Mouse (Mus musculus) stomach, embryonic 15.5 days (tissue): ENCODE data around the gene Serac1. TPM values are rescaled to one million over a fixed set of nuclear protein-coding genes. Genes with fewer than 3 reads are reported as not detected.
A peak's percentile ranks its signal among the peaks of the same experiment; 100 is the strongest.

ENCODE experiments used
- ATAC-seq: fragments of 200-750 bp; cut with Nextera tagmentation; 2 replicates; pipeline ENCODE4 v1.8.0; 2017; ENCODE audit warnings: low read depth, moderate number of reproducible peaks, moderate TSS enrichment; ENCODE audit not compliant: insufficient read depth, low FRiP score
- H3K27ac ChIP-seq: fragments of 300-500 bp; sonication (generic); 2 replicates; pipeline ENCODE4 v1.5.1; 2015; ENCODE audit warnings: mild to moderate bottlenecking, inconsistent platforms
- H3K27me3 ChIP-seq: fragments of 300-500 bp; sonication (generic); replicated peaks from 2 replicates; pipeline ENCODE4 v1.6.1; 2015; ENCODE audit warnings: inconsistent platforms
- H3K36me3 ChIP-seq: fragments of 300-500 bp; sonication (generic); 2 replicates; pipeline ENCODE4 v1.6.1; 2015; ENCODE audit warnings: inconsistent platforms
- H3K4me1 ChIP-seq: fragments of 300-500 bp; sonication (generic); 2 replicates; pipeline ENCODE4 v1.6.1; 2015; ENCODE audit warnings: inconsistent platforms
- H3K4me2 ChIP-seq: fragments of 300-500 bp; sonication (generic); 2 replicates; pipeline ENCODE4 v1.6.1; 2015; ENCODE audit warnings: mild to moderate bottlenecking, inconsistent platforms
- H3K4me3 ChIP-seq: fragments of 300-500 bp; sonication (generic); replicated peaks from 2 replicates; pipeline ENCODE4 v1.5.1; 2015; ENCODE audit warnings: inconsistent platforms
- H3K9ac ChIP-seq: fragments of 300-500 bp; sonication (generic); 2 replicates; pipeline ENCODE4 v1.6.1; 2015; ENCODE audit warnings: inconsistent platforms
- H3K9me3 ChIP-seq: fragments of 300-500 bp; sonication (generic); 2 replicates; pipeline ENCODE4 v1.6.1; 2016; ENCODE audit warnings: inconsistent platforms
- WGBS: fragments of 180-500 bp; shearing (Covaris S2); methylation state at CpG from one replicate; pipeline ENCODE4 v1.1.7; 2015; 5-methylcytosine and 5-hydroxymethylcytosine counted together
- polyA plus RNA-seq: library from polyadenylated mRNA; unstranded; fragments of >200 nt; fragmentation: Nextera tagmentation; extraction: Ambion mirVana; gene quantifications from 2 replicates; pipeline ENCODE4 v1.2.1, GENCODE M21; 2015

The Serac1 gene
- 4.4 and 4.5 TPM in 2 replicates for polyA plus RNA-seq

DNA sequence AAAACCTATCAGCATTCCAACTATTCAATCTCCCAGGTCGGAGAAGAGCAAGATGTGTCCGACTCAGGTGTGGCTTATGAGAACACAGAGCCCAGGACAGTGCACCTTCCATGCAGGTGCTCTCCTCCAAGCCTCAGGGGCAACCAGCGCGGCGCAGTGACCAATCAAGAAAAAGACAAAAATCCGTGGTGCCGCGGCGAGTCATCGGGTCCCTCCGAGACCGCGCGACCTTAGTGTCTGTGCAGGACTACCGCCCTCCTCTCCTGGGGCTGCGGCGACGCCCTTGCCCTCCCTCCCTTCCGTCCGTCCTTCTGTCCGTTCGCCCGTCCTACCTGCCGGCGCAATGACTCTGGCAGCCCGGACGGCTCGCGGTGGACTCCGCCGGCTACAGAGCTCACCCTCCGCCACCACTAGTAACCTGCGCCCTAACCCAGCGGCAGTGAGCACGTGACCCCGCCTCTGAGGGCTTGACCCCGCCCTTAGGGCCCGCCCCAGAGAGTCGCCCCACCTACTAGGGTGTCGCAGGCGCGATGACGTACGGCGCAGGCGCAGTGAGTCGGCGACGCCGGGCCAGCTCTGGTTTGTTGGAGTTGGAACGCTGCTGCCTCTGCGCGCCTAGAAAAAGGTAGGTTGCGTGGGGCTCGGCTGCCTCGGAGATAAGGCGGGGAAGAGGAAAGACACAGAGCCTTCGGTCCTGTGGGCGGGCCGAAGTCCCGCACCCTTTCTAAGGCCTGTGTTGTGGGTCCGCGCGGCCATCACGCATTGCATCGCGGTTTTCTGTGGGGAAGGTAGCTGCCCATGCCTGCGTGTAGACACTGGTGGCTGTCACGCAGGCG, at the start of gene Serac1, which contains the start of gene Gtf2h5:
Gene Serac1, minus strand, starts transcription at position 455 of the 836 bp plus-strand sequence.
Gene Gtf2h5, plus strand, starts transcription at position 500 of the 836 bp plus-strand sequence.
- under 1% methylated on average over 69 of the region's 70 CpGs for WGBS
- Histone ChIP-seq H3K4me1 (no peaks in the 10 kb centered on the region), H3K27ac (peak within 1 kb of the TSS; percentile 90), H3K9me3 (no peaks in the 10 kb centered on the region), H3K27me3 (no peaks in the 10 kb centered on the region), H3K36me3 (peaks cover 2% of the 10 kb centered on the region; the same call in 1 of the 2 replicates), H3K4me2 (peak within 1 kb of the TSS; percentile 71), H3K4me3 (peak within 1 kb of the TSS; percentile 74), H3K9ac (peak within 1 kb of the TSS; percentile 81)
- ATAC-seq, result peak; percentile 96

DNA sequence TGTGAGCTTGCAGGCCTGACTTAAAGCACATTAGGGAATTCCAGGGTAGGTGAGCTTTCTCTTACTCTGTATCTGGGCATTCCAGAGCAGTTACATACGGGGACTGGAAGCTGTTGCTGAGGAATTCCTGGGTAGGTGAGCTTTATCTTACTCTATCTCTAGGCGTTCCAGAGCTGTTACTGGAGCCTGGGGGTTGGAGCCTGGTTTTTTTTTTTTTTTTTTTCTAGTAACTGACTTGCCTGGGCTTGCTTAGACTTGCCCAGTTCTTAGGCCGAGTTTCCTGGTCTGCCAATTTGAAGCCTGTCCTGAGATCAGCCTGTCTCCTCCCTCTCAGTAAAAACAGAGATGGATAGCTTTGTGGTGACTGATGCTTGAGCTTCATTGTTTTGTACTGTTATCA, 48.5 kb upstream of the Serac1 start:
- H3K4me2 ChIP-seq, result no peak overlapping the region
- no peak overlapping the region for H3K9ac ChIP-seq
- ATAC-seq, result no peak
- H3K27me3 ChIP-seq, result no peaks in the 10 kb centered on the region
- no peaks in the 10 kb centered on the region for H3K9me3 ChIP-seq
- peaks cover 3% of the 10 kb centered on the region for H3K36me3 ChIP-seq
- no peaks in the 10 kb centered on the region for H3K4me1 ChIP-seq
- WGBS, result 32% methylated on average over 3 of the region's 3 CpGs
- no peak overlapping the region for H3K4me3 ChIP-seq
- H3K27ac ChIP-seq, result no peak overlapping the region

DNA sequence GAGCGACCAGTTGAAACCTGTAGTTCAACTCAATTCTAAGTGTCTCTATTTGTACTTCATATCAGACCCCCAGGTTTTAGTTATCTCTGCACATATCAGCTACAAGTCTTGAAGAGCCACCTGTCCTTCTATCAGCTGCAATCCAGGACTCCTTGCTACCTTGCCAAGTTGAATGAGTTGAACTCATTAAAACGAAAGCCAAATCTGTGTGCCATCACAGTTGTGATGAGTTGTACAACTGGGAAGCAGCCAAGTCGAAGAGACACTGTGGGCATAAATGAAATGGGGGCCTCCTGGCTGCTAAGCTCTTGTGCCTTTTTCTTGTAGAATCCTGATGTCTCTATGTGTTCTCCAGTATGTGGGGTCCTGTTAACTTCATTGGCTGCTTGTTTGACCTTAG, 45.9 kb upstream of the Serac1 start:
- H3K27ac ChIP-seq, result no peak overlapping the region
- peaks cover 11% of the 10 kb centered on the region for H3K36me3 ChIP-seq
- H3K4me2 ChIP-seq, result no peak overlapping the region
- no peaks in the 10 kb centered on the region for H3K9me3 ChIP-seq
- no peaks in the 10 kb centered on the region for H3K27me3 ChIP-seq
- WGBS, result 84% methylated on average over 3 of the region's 3 CpGs
- no peaks in the 10 kb centered on the region for H3K4me1 ChIP-seq
- no peak overlapping the region for H3K4me3 ChIP-seq
- no peak overlapping the region for H3K9ac ChIP-seq
- ATAC-seq, result no peak

DNA sequence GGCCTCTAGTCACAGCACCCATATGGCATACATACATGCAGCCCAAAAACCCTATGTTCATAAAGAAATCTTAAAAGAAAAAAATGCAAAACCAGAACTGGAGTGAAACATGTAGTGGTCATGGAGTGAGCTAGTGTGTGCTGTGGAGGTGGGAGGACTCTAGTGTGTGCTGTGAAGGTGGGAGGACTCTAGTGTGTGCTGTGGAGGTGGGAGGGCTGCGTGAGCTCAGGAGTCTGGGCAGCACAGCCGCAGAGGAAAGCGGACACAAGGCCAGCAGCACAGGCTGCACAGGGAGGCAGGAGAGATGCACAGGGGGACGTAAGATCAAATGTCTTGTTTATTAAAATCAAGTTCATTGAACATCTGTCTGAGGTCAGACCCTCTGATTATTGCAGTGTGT, 44.2 kb upstream of the Serac1 start:
- ATAC-seq, result no peak
- Histone ChIP-seq H3K9me3 (no peaks in the 10 kb centered on the region), H3K4me2 (no peak overlapping the region), H3K36me3 (peaks cover 11% of the 10 kb centered on the region), H3K27ac (no peak overlapping the region), H3K4me3 (no peak overlapping the region), H3K4me1 (no peaks in the 10 kb centered on the region; the same call in 1 of the 2 replicates), H3K9ac (no peak overlapping the region), H3K27me3 (no peaks in the 10 kb centered on the region)
- WGBS, result 87% methylated on average over 4 of the region's 4 CpGs

DNA sequence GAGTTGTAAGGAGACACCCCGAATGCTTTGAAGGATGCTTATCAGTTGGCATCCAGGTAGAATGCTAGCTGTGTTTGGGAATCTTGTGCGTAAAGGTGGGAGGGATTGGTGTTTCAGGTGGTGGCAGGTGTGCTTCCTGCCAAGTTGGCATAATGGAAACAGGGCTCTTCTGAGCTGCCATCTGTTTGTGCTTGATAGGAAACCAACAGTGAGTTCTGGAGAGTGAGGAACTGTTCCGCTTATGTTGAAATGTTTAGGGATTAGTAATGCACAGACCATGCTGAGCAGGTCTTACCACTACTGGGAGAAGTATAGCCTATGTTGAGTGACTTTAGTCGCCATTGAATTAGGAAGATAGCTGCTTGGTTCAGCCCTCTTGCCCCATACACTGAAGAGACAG, 39.3 kb upstream of the Serac1 start:
- 0 out of 2 replicates have a peak, but pooled peaks cover 8% of the 10 kb centered on the region for H3K36me3 ChIP-seq
- no peaks in the 10 kb centered on the region; the same call in 1 of the 2 replicates for H3K4me1 ChIP-seq
- H3K27me3 ChIP-seq, result no peaks in the 10 kb centered on the region
- no peak for ATAC-seq
- no peak overlapping the region for H3K9ac ChIP-seq
- no peak overlapping the region for H3K4me2 ChIP-seq
- WGBS, result 91% methylated on average over 4 of the region's 4 CpGs
- H3K4me3 ChIP-seq, result no peak overlapping the region
- H3K27ac ChIP-seq, result no peak overlapping the region
- H3K9me3 ChIP-seq, result no peaks in the 10 kb centered on the region

DNA sequence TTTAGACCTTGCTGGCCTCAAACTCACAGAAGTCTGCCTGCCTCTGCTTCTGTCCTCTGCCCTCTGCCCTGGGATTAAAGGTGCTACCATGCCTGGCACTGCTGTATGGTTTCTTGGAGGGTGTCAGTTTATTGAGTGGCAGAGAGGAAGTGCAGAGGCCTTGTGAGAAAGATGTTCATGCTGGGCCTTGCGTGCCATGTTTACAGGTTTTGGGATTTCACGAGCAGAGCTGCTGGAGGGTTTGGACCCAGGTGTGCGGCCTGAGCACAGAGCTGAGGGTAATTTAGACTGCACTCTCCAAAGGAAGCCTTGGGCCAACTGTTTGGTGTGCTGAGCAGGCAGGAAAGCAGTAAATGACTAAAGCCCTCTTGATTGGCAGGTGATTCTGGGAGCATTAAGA, 38.4 kb upstream of the Serac1 start:
- no peak for ATAC-seq
- Histone ChIP-seq H3K4me2 (no peak overlapping the region), H3K36me3 (0 out of 2 replicates have a peak, but pooled peaks cover 8% of the 10 kb centered on the region), H3K4me3 (no peak overlapping the region), H3K9ac (no peak overlapping the region), H3K4me1 (no peaks in the 10 kb centered on the region; the same call in 1 of the 2 replicates), H3K27me3 (no peaks in the 10 kb centered on the region), H3K27ac (no peak overlapping the region), H3K9me3 (no peaks in the 10 kb centered on the region)
- WGBS, result 77% methylated on average over 3 of the region's 3 CpGs

- no peak overlapping the region for H3K4me3 ChIP-seq
- H3K4me1 ChIP-seq, result no peaks in the 10 kb centered on the region; the same call in 1 of the 2 replicates
- 0 out of 2 replicates have a peak, but pooled peaks cover 3% of the 10 kb centered on the region for H3K36me3 ChIP-seq
- no peaks in the 10 kb centered on the region for H3K9me3 ChIP-seq
- no peak overlapping the region for H3K4me2 ChIP-seq
- H3K27ac ChIP-seq, result 0 out of 2 replicates have a peak overlapping the region, but pooled peaks have one; percentile 10
- no peaks in the 10 kb centered on the region for H3K27me3 ChIP-seq
- H3K9ac ChIP-seq, result no peak overlapping the region
- WGBS, result 65% methylated on average over 4 of the region's 4 CpGs
- ATAC-seq, result no peak
These were observed 37.7 kb upstream of the Serac1 start for GRCm38 (mm10) chr17:6117148-6117725.

- H3K36me3 ChIP-seq, result no peaks in the 10 kb centered on the region
- H3K4me2 ChIP-seq, result no peak overlapping the region
- no peak overlapping the region for H3K27ac ChIP-seq
- H3K27me3 ChIP-seq, result no peaks in the 10 kb centered on the region
- H3K4me1 ChIP-seq, result no peaks in the 10 kb centered on the region; the same call in 1 of the 2 replicates
- ATAC-seq, result no peak
- H3K9ac ChIP-seq, result no peak overlapping the region
- H3K4me3 ChIP-seq, result no peak overlapping the region
- H3K9me3 ChIP-seq, result no peaks in the 10 kb centered on the region
- 87% methylated on average over 9 of the region's 9 CpGs for WGBS
These were observed 35.5 kb upstream of the Serac1 start for GRCm38 (mm10) chr17:6115085-6115484.

- H3K4me2 ChIP-seq, result no peak overlapping the region
- H3K36me3 ChIP-seq, result no peaks in the 10 kb centered on the region
- no peaks in the 10 kb centered on the region for H3K27me3 ChIP-seq
- H3K4me3 ChIP-seq, result no peak overlapping the region
- no peak for ATAC-seq
- H3K27ac ChIP-seq, result no peak overlapping the region
- WGBS, result 85% methylated on average over 6 of the region's 6 CpGs
- no peak overlapping the region for H3K9ac ChIP-seq
- no peaks in the 10 kb centered on the region; the same call in 1 of the 2 replicates for H3K4me1 ChIP-seq
- no peaks in the 10 kb centered on the region for H3K9me3 ChIP-seq
These were observed 34.1 kb upstream of the Serac1 start for GRCm38 (mm10) chr17:6113653-6114052.

DNA sequence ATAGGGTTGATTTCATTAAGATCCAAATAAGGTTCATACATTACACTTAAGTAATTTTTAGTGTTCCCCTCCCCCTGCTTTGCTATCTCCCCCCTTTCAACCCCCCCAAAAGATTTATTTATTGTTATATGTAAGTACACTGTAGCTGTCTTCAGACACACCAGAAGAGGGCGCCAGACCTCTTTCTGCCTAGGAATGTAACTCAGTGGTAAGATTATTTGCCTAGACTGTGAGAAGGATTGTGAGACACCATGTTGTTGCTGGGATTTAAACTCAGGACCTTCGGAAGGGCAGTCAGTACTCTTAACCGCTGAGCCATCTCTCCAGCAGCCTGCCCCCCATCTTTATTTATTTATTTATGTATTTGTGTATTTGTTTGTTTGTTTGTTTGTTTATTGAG, 31.4 kb upstream of the Serac1 start:
- no peaks in the 10 kb centered on the region for H3K27me3 ChIP-seq
- no peak overlapping the region for H3K9ac ChIP-seq
- H3K27ac ChIP-seq, result no peak overlapping the region
- no peaks in the 10 kb centered on the region for H3K9me3 ChIP-seq
- 85% methylated on average over 3 of the region's 3 CpGs for WGBS
- ATAC-seq, result no peak
- no peak overlapping the region for H3K4me3 ChIP-seq
- no peaks in the 10 kb centered on the region for H3K36me3 ChIP-seq
- H3K4me2 ChIP-seq, result no peak overlapping the region
- peaks cover 3% of the 10 kb centered on the region; the same call in 1 of the 2 replicates for H3K4me1 ChIP-seq

DNA sequence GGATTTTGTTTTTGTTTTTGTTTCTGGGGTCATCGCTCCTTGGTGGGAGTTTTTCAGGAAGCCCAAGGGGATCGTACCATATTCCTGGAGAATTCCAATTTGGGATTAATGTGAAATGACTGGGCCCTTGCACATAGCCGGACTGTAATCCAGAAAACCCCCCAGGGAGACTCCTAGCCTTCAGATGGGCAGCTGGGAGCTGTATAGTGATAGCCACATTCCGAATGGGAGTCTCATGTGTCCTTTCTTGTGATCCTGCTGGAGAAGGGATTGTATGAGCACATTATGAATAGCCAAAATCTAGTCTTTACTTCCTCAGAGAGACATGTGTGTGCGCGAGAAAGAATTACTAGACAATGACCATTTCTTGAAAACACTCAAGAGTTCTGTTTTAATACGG, 28.6 kb upstream of the Serac1 start:
- H3K9me3 ChIP-seq, result no peaks in the 10 kb centered on the region
- peak overlapping the region; percentile 91 for H3K4me3 ChIP-seq
- ATAC-seq, result no peak
- peak overlapping the region; percentile 57 for H3K4me2 ChIP-seq
- no peaks in the 10 kb centered on the region for H3K36me3 ChIP-seq
- 55% methylated on average over 7 of the region's 7 CpGs for WGBS
- H3K9ac ChIP-seq, result no peak overlapping the region; the same call in 1 of the 2 replicates
- H3K27ac ChIP-seq, result no peak overlapping the region
- peaks cover 3% of the 10 kb centered on the region; the same call in 1 of the 2 replicates for H3K4me1 ChIP-seq
- no peaks in the 10 kb centered on the region for H3K27me3 ChIP-seq
